Mouse (Mus musculus): Measurements from ENCODE around the gene Col5a3. TPM values are rescaled to one million over a fixed set of nuclear protein-coding genes. Genes with fewer than 3 reads are reported as not detected.
A peak's percentile ranks its signal among the peaks of the same experiment; 100 is the strongest.

Gene Col5a3
- polyA plus RNA-seq, 1 experiment = 0.02 TPM

DNA sequence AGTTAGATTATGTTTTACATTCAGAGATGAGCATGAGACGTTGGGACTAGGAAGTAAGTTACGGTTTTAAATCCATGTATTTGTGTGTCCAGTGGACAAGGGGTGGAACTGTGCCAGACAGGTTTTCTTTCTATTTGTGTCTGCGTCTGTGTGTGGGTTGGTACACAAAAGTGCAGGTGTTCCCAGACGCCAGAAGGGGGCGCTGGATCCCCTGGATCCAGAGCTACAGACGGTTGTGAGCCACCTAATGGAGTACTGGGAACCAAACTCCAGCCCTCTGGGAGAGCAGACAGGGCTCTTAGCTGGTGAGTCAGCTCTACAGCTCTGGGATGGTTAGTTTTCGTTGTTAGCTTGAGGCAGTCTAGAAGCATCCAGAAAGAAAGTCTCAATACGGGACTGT, 26.9 kb downstream of the Col5a3 start:
- no peak overlapping the region for H3K4me3 ChIP-seq (replicated peaks)
- H3K36me3 ChIP-seq (replicated peaks; ENCODE audit: low read length) = no peaks in the 10 kb centered on the region
- H3K4me1 ChIP-seq = 0 out of 2 replicates have a peak, but pooled peaks cover 4% of the 10 kb centered on the region
- no peak for TF ChIP-seq GATA1 (IDR thresholded peaks at IDR 0.05; ENCODE audit: borderline replicate concordance, low read length)
- TF ChIP-seq FLI1 (IDR thresholded peaks at IDR 0.05; ENCODE audit: low read length) = no peak
- peaks cover 37% of the 10 kb centered on the region for H3K27me3 ChIP-seq (replicated peaks)
- peaks cover 21% of the 10 kb centered on the region for H3K9me3 ChIP-seq

DNA sequence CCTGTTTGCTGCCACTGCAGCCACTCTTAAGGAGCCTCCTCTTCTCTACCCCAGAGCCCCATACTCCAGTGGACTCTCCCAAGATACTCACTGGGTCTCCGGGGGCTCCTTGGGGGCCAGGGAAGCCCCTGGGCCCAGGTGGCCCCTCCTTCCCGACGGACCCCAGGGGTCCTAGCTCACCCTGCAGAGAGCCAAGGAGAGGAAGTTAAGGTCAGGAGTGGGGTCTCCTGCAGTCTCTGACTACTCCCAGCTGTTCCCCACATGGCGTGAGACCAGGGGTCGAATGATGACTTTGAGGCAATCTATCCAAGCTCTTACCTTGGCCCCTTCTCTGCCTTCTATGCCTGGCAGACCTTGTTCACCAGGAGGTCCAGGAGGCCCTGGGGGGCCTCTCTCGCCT, 29.8 kb downstream of the Col5a3 start:
- TF ChIP-seq FLI1 (IDR thresholded peaks at IDR 0.05; ENCODE audit: low read length) (no peak), GATA1 (IDR thresholded peaks at IDR 0.05; ENCODE audit: borderline replicate concordance, low read length) (no peak)
- peaks cover 32% of the 10 kb centered on the region for H3K27me3 ChIP-seq (replicated peaks)

GRCm38 (mm10) chr9:20781286-20781685, 33.6 kb downstream of the Col5a3 start:
- Histone ChIP-seq H3K4me3 (replicated peaks) (no peak overlapping the region), H3K9me3 (peaks cover 43% of the 10 kb centered on the region), H3K36me3 (replicated peaks; ENCODE audit: low read length) (no peaks in the 10 kb centered on the region), H3K4me1 (no peaks in the 10 kb centered on the region), H3K27me3 (replicated peaks) (peaks cover 26% of the 10 kb centered on the region)
- TF ChIP-seq FLI1 (IDR thresholded peaks at IDR 0.05; ENCODE audit: low read length) (no peak), GATA1 (IDR thresholded peaks at IDR 0.05; ENCODE audit: borderline replicate concordance, low read length) (no peak)

More for the DNA sequence above, 29.8 kb downstream of the Col5a3 start:
- Histone ChIP-seq H3K9me3 (peaks cover 39% of the 10 kb centered on the region), H3K4me1 (no peaks in the 10 kb centered on the region), H3K4me3 (replicated peaks) (no peak overlapping the region), H3K36me3 (replicated peaks; ENCODE audit: low read length) (no peaks in the 10 kb centered on the region)

DNA sequence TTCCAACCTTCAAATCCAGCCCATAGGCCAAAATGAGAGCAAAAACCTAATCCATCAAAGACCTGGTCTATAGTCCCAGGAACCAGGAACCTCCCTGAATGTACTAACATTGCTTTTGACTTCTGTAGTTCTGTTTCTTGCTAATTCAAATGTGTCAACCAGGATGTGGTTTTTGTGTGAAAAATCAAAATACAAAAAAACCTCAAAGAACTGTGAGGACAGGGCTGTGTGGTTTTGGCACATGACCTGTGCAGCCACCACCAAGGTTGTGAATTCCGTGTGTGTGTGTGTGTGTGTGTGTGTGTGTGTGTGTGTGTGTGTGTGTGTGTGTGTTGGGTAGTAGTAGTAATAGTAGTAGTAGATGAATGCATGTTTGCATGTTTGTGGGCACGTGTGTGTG, 49.6 kb downstream of the Col5a3 start:
- Histone ChIP-seq H3K36me3 (replicated peaks; ENCODE audit: low read length) (no peaks in the 10 kb centered on the region), H3K9me3 (no peaks in the 10 kb centered on the region), H3K27me3 (replicated peaks) (peaks cover 64% of the 10 kb centered on the region), H3K4me1 (peaks cover 42% of the 10 kb centered on the region), H3K4me3 (replicated peaks) (no peak overlapping the region)
- no peak for TF ChIP-seq GATA1 (IDR thresholded peaks at IDR 0.05; ENCODE audit: borderline replicate concordance, low read length)
- TF ChIP-seq FLI1 (IDR thresholded peaks at IDR 0.05; ENCODE audit: low read length) = no peak

GRCm38 (mm10) chr9:20763099-20763498, 51.8 kb downstream of the Col5a3 start:
- Histone ChIP-seq H3K9me3 (no peaks in the 10 kb centered on the region), H3K27me3 (replicated peaks) (peaks cover 63% of the 10 kb centered on the region), H3K36me3 (replicated peaks; ENCODE audit: low read length) (no peaks in the 10 kb centered on the region), H3K4me1 (peaks cover 59% of the 10 kb centered on the region), H3K4me3 (replicated peaks) (no peak overlapping the region)
- TF ChIP-seq GATA1 (IDR thresholded peaks at IDR 0.05; ENCODE audit: borderline replicate concordance, low read length) (no peak), FLI1 (IDR thresholded peaks at IDR 0.05; ENCODE audit: low read length) (no peak)

DNA sequence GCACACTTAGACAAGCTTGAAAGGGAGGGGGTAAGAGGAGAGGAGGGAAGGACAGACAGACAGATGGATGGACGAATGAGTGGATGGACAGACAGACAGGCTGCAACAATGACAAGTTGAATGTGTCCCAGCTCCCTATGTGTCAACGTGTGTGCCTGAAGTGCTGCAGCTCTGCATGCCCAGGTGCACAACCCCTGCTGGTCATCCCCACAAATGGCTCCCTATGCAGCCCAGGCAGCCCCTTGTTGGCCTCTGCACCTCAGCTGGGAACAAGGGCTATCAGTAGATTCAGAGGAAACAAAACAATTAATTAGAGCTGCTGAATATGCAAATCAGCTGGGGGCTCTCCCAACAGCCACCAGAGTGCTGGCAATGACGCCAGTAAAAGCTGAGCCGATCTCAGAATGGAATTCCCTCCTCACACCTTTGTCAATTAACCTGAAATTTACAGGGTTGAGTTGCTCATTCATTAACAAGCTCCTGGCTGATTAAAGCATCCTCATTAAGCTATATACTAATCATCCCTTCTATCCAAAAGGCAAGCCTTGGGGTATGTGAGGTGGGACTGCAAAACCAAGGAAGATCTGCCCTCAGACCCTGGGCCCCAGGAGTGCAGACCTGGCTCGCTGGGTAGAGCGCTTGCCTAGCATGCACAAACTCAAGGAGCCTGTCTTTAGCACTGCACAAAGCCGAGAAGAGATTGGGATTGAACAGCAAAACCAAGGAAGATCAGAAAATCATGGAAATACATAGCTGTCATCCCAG, 52.5 kb downstream of the Col5a3 start:
- TF ChIP-seq FLI1 (IDR thresholded peaks at IDR 0.05; ENCODE audit: low read length) = no peak
- no peak for TF ChIP-seq GATA1 (IDR thresholded peaks at IDR 0.05; ENCODE audit: borderline replicate concordance, low read length)
- no peaks in the 10 kb centered on the region for H3K36me3 ChIP-seq (replicated peaks; ENCODE audit: low read length)
- H3K9me3 ChIP-seq = no peaks in the 10 kb centered on the region
- peaks cover 60% of the 10 kb centered on the region for H3K27me3 ChIP-seq (replicated peaks)
- peak overlapping the region; percentile 34 for H3K4me3 ChIP-seq (replicated peaks)
- peaks cover 66% of the 10 kb centered on the region for H3K4me1 ChIP-seq

GRCm38 (mm10) chr9:20761388-20761787, 53.5 kb downstream of the Col5a3 start:
- no peak for TF ChIP-seq FLI1 (IDR thresholded peaks at IDR 0.05; ENCODE audit: low read length)
- TF ChIP-seq GATA1 (IDR thresholded peaks at IDR 0.05; ENCODE audit: borderline replicate concordance, low read length) = no peak
- no peaks in the 10 kb centered on the region for H3K9me3 ChIP-seq
- no peaks in the 10 kb centered on the region for H3K36me3 ChIP-seq (replicated peaks; ENCODE audit: low read length)
- peaks cover 76% of the 10 kb centered on the region for H3K4me1 ChIP-seq
- no peak overlapping the region for H3K4me3 ChIP-seq (replicated peaks)
- H3K27me3 ChIP-seq (replicated peaks) = peaks cover 51% of the 10 kb centered on the region

- no peaks in the 10 kb centered on the region for H3K9me3 ChIP-seq
- H3K4me3 ChIP-seq (replicated peaks) = peak overlapping the region; percentile 76
- H3K4me1 ChIP-seq = peaks cover 81% of the 10 kb centered on the region
- H3K36me3 ChIP-seq (replicated peaks; ENCODE audit: low read length) = no peaks in the 10 kb centered on the region
- TF ChIP-seq GATA1 (IDR thresholded peaks at IDR 0.05; ENCODE audit: borderline replicate concordance, low read length) (no peak), FLI1 (IDR thresholded peaks at IDR 0.05; ENCODE audit: low read length) (no peak)
- peaks cover 50% of the 10 kb centered on the region for H3K27me3 ChIP-seq (replicated peaks)
Measured at GRCm38 (mm10) chr9:20760813-20761212, 54.1 kb downstream of the Col5a3 start.

DNA sequence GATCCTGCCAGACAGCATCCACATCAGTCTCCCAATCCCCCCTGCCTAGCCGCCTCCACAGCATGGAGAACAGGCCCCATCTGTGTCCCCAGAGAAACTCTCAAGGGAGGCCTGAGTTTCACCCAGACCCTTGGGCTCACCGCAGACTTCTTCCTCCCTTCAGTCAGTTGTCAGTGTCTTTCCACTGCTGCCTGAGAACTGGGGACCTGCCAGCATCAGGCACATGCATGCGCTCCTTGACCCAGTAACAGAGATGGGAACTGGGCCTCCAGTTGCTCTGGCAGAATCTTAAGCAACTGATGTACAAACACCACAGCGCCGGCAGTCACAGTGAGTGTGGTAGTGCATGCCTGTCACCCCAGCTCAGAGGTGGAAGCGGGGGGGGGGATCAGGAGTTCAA, 56.0 kb downstream of the Col5a3 start:
- TF ChIP-seq GATA1 (IDR thresholded peaks at IDR 0.05; ENCODE audit: borderline replicate concordance, low read length) (no peak), FLI1 (IDR thresholded peaks at IDR 0.05; ENCODE audit: low read length) (no peak)
- peaks cover 79% of the 10 kb centered on the region for H3K4me1 ChIP-seq

GRCm38 (mm10) chr9:20758243-20758642, 56.6 kb downstream of the Col5a3 start:
- Histone ChIP-seq H3K9me3 (no peaks in the 10 kb centered on the region), H3K4me1 (peaks cover 74% of the 10 kb centered on the region), H3K4me3 (replicated peaks) (no peak overlapping the region), H3K27me3 (replicated peaks) (peaks cover 46% of the 10 kb centered on the region), H3K36me3 (replicated peaks; ENCODE audit: low read length) (no peaks in the 10 kb centered on the region)
- TF ChIP-seq FLI1 (IDR thresholded peaks at IDR 0.05; ENCODE audit: low read length) (no peak), GATA1 (IDR thresholded peaks at IDR 0.05; ENCODE audit: borderline replicate concordance, low read length) (no peak)

More for the DNA sequence above, 56.0 kb downstream of the Col5a3 start:
- Histone ChIP-seq H3K9me3 (no peaks in the 10 kb centered on the region), H3K27me3 (replicated peaks) (peaks cover 53% of the 10 kb centered on the region), H3K36me3 (replicated peaks; ENCODE audit: low read length) (no peaks in the 10 kb centered on the region), H3K4me3 (replicated peaks) (no peak overlapping the region)
